Mouse (Mus musculus): ENCODE results near the gene Ccl24.

Gene Ccl24

DNA sequence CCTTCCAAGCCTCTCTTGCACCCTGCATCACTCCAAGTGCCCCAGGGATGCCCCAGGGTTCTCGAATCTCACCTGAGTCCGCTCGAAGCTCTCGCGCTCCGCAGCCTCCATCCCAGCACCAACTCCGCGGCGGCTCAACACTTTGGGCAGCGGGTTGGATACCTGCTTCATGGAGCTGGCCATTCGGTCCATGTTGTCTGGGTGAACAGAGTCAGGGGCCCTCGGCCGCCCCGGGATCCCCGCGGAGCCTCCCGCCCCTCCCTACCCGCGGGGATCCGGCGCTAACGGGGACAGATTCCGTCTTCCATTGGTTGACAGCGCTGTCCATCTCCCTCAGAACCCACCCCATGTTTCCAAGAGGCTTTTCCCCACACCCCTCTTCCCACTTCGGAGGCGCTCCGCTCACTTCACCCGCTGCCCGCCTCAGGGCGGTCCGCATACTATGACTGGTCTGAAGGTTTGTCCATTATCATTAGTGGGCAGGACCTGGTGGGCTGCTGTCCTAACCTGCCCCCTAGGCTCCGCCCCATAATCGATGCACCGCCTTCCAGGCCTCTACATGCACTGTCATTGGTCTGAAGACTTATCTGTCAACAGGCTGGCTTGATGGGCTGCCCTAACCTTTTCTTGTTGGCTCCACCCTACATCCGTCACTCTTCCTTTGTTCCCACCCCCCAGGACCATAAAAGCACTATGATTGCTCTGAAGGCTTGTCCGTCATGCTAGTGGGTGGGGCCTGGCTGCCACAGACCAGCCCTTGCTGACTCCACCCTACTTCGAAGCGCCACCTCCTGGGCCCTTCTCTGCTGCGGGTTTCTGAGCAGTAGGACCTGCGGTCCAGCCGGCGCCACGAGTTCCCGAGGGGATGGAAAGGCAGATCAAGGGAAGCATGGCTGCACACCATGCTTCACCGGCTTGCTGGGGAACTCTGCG is 27.7 kb downstream of the Ccl24 start, which contains the start of gene Hip1:
Hip1 (minus strand) TSS at position 256 of the 933 bp plus-strand sequence.
- DNase-seq (ENCODE audit: low spot score in 2 of 2), result peak; percentile 75 to 90

DNA sequence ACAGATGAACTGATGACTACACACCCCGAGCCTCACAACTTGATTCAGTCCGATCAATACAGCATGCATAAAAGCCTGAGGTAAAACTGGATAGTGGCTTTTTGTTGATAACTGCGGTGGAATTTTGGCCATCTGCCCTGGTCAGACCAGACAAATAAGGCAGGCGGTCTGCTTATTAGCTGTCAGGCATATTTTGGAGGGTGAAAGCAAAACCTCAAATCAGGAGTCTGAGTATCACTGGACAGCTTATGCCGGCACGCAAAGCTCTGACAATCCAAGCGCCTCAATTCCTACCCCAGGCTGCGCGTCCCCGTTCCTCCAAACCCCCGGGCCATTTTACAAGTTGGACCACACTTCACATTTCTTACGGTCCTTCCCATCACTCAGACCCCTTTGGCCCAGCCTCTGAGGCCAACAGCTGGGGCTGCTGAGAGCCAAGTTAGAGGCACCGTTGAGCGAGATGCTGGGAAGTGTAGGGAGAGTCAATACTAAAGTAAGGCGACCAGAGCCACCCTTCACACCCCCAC is 28.8 kb downstream of the Ccl24 start:
- DNase-seq (ENCODE audit: low spot score in 2 of 2), result no peak

DNA sequence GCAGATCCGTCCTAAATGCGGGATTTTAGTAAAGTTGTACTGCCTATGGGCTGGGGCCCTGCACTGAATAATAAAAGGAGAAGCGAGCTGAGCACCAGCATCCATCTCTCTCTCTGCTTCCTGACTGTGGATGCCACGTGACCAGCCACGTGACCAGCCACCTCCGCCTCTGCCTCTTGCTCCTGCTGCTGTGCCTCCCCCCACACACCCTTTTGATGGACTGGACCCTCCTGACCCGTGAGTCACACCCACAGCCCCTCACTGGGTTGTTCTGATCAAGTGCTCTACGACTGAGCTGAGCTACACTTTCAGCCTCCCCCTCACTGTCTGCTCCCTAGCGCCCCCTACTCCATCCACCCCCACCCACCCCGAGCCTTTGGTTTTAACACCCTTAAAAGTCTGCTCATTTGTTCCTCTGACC is 35.0 kb downstream of the Ccl24 start:
- DNase-seq (ENCODE audit: low spot score in 2 of 2), result peak; percentile 9 to 55

DNA sequence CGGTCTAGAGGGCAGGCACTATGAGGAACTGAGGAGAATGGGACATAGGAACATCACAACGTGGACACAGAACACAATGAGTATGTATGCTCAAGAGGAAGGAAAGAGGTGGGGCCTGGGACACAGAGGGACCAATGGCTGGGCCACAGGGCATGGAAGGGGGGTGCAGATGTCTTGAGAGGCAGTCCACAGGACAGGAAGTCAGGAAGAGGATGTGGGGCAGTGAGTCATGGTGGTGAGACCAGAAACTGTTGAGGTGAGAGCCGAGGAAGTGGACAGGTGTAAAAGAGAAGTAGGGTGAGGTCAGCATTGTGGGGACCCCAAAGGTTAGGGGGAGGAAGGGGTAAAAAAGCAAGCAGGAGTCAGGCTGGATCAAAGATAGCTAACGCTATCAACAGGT is 35.5 kb downstream of the Ccl24 start:
- peak; percentile 9 to 53 for DNase-seq (ENCODE audit: low spot score in 2 of 2)

DNA sequence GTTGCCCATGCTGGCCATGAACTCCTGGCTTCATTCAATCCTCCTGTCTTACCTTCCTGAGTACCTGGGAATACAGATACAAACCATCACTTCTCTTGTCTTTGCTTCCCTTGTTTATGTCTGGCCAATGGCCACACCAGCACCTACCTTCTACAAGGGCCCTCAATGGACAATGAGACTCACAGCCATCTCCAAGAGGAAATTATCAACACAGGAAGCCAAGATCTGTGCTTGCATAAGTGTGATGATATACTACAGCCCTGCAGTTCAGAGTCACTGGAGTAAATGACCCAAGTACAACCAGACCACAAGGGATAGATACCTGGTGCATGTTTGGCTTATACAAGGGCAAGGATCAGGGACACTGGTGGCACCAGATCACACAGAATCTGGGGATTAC is 37.0 kb downstream of the Ccl24 start:
- no peak for DNase-seq (ENCODE audit: low spot score in 2 of 2)

DNA sequence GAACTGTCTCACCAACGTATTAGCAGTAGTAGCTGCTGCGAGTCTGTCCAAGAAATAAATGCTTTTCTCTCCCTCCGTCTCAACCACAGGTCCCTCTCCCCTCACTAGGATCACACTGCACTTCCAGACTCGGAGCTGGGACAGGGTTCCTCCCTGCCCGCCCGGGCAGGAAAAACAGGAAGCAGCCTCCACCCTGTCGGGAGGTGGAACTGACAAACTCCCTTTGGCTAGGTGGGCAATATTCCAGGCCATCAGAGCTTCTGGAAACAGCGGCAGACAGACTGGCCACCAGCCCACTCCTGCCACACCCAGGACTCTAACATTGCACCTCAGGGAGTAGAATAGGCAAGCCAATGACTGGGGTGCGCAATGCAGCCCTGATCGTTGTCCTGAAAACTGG is 39.4 kb downstream of the Ccl24 start:
- no peak for DNase-seq (ENCODE audit: low spot score in 2 of 2)

DNA sequence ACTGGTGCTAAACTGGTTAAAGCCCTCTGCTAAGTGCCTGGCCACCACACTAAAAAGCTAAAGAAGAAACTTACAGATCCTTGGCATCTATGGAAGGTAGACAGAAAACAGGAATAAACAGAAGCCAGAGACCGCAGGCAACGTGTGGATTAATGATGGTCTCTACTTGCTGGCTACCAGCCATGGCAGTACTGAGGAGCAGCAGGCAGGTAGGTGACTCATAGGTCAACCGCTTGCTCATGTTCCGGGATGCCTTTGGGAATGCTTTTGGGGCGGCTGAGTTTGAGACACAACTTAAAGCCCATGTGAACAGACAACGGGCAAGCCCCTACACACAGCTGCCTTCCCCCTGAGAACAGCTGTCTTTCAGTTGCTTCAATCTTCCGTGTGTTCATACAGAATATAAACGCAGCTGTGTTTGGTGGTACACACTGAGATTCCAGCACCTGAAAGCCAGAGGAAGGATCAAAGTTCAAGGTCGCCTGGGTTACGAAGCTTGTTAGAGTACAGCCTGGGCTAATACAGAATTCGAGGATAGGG is 41.5 kb downstream of the Ccl24 start:
- no peak for DNase-seq (ENCODE audit: low spot score in 2 of 2)

DNA sequence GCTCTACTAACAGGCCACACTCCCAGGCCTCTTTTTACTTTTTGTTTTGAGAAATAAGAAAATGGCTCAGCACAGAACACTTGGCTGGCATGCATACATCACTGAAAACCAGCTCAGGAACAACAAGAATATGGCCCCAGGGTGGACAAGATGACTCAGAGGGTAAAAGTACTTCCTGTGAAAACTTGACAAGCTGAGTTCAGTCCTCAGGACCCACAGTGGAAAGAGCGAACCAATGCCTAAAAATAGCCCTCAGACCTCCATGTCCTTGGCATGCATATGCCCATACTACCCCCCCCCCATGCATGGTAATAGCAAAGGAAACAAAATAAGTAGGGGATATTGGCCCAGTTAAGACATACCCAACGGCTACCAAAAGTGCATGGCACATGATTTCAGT is 42.9 kb downstream of the Ccl24 start:
- no peak for DNase-seq (ENCODE audit: low spot score in 2 of 2)

DNA sequence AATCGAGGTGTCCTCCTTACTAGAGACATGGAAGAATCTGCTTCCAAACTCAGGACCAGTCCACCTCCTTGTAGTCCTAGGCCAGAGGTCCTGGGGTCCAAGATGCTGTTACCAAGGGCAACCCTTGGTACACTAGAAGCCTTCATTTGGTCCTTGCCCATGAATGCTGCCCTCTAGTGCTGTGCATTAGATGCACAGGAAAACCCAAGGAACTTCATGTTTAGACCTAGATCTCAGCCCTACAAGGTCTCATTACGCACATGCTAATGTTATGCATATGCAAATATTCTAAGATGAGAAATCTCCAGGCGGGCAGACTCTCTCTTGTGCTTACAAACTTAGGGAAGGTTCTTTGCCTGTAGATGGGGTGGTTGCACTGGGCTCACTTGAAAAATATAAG is 43.5 kb downstream of the Ccl24 start:
- no peak for DNase-seq (ENCODE audit: low spot score in 2 of 2)

DNA sequence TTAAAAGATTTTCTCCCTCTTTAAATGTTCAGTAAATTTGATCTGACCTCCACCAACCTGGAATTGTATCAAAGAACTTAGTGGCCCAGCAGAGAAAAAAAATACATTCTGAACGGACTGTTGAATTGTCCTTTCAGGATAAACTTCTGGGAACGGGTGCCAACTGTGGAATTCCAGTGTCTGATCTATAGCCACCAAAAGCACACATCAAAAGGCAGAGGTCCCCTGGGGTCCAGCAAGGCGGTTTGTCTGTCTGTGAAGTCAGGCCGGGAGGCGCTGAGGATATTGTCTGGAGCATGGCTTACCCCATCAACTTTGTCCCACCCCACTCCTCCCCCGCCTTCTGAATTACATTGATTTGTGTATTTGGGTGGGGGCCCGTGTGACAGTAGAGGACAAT is 44.9 kb downstream of the Ccl24 start:
- DNase-seq (ENCODE audit: low spot score in 2 of 2), result no peak

DNA sequence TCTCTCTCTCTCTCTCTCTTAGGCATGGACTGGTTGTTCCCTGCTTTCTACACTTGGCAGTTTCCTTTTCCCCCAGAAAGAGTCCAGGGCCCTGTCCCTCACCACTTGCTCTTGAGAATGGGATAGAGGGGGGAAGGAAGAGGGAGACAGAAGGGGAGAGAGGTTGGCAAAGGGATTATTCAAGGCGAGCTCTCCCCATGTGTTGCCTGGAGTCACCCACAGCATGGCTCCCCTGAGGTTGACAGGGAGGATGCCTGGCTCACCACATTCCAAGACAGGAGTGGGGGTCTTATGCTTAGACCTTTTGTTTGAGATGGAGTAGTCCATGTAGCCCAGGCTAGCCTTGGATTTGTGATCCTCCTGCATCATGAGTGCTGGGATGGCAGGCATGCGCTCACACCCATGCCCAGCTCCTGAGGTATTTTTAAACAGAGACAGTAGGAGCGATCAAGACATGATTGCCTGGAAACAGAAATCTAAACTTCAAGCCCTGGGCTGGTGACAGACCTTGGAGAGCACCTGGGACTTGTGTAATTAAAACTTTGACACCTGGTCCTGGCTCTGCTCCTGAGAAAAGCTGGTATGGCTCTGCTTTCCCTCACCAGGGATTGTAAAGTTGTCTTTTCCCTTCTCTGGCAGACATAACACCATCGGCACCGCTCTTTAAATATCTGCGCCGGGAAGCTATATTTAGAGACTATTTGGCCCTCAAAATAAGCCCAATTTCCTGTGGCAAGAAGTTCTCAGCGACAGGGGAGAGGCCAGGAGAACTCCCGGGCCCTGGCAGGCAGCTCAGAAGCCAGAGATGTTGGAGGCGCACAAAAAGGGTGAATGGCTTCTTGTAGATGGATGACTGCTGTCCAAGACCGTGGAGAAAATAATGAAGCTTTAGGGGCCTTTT is 47.9 kb downstream of the Ccl24 start:
- no peak for DNase-seq (ENCODE audit: low spot score in 2 of 2)

DNA sequence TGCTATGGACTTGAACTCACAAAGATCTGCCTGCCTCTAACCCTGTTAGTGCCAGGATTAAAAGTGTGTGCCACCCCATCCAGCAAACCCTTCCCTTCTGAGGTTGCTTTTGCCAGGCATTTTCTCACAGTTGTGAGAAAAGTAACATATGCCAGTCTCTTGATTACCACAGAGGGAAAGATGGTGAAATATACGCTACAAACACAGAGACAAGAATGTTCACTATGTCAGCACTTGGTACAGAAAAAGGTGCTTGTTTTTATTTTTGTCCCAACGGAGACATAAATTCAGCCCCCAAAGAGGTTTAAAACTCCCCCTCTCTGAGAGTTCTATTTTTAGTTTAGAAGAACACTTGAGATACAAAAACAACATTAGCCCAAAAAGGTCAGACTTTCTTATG is 48.8 kb downstream of the Ccl24 start:
- DNase-seq (ENCODE audit: low spot score in 2 of 2), result no peak

DNA sequence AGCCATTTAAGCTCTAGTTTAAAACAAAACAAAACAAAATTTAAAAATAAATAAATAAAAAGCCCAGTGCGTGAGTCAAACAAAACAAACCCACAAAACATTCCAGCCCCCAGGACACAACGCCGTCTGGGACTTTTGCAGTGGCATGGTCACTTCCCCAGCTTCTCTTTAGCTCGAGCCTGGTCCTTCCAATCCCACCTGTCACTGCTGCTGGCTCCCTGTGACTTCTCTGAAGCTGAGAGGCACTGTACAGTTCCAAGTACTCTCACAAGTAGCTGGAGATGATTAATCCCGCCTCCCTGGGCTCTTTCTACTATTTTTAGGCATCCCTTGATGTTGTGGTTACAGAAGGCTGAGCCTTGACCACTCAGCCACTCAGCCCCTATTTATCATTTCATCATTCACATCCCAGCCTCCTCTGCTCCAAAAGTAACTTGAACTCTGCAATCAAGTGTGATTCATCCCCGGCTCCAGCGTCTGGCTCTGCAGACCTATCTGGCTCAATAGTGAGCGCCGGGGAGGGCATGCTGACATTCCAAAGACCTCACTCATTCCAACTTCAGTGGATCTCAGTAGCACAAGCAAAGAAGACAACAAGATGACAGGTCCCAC is 50.6 kb downstream of the Ccl24 start:
- no peak for DNase-seq (ENCODE audit: low spot score in 2 of 2)
